Mouse (Mus musculus): ENCODE measurements around the gene Bcl7b.
"Not testable (repeated sequence)": the region's sequence is repeated elsewhere in the genome, so short reads cannot be mapped to it uniquely, and the experiment has no call there.

The Bcl7b gene

DNA sequence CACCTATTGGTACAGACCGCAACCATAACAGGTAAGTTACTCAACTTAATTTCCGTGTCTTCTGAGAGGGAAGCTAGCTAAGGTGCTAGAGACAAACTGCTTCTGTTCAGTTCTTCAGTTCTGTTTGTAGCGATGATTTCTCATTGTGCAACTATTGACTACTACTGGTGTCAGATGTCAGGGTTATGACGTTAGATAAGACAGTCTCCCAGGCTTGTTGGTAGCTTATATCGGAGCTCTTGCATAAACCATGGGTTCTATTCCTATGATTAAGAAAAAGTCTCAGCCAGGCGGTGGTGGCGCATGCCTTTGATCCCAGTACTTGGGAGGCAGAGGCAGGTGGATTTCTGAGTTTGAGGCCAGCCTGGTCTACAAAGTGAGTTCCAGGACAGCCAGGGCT, 54.0 kb downstream of the Bcl7b start:
- DNase-seq, result no peak

DNA sequence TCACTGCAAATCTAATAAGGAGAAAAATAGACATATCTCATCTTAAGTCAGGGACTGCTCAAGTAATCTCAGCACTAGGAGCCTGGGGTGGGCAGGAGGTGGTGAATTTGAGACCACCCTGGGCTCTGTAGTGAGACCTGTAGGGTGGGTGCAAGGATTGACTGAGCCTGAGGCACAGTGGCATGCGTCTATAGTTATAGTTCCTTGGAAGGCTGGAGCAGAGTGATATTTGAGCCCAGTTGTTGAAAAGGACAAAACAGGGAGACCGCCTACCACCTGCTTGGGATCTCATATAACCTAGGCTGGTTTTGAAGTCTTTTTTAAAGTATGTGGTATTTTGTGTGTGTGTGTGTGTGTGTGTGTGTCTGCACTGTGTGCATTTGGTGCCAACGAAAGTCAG, 56.1 kb downstream of the Bcl7b start:
- DNase-seq, result no peak

DNA sequence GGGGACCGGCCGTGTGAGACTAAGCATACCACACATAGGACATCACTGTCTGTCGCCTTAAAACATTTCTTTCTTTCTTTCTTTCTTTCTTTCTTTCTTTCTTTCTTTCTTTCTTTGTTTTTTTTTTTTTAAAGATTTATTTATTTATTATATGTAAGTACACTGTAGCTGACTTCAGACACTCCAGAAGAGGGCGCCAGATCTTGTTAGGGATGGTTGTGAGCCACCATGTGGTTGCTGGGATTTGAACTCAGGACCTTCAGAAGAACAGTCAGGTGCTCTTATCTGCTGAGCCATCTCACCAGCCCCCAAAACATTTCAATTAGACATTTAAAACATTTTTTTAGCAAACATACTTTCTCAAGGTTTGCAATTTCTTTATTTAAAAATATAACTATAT, 57.8 kb downstream of the Bcl7b start:
- not testable (repeated sequence) for DNase-seq

DNA sequence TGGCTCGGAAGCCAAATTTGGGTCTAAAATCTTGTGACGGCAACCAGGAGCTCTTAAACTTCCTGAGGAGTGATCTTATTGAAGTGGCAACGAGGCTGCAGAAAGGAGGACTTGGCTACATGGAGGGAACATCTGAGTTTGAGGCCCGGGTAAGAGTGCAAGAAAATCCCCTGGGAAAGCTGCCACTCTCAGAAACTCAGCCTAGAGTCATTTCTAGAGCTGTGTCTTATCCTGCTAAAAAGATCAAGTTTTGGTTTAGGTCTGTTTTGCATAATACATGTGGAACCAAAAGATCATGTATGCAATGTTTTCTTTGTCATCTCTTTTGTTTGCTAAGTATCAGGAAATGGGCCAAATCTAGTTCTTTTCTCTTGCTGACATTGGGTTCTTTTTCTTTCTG, 62.1 kb downstream of the Bcl7b start:
- no peak for DNase-seq

Measured in thymus, postnatal 4 days (tissue).